Mouse (Mus musculus) cerebellum, postnatal 25 days (tissue): ENCODE results near the gene Lair1.
"Not testable (repeated sequence)": the region's sequence is repeated elsewhere in the genome, so short reads cannot be mapped to it uniquely, and the experiment has no call there.

ENCODE experiments used
- DNase-seq, 2 experiments: peaks; one replicate each; pipeline ENCODE4 v3.0.0; 2021; ENCODE audit warnings: mixed read lengths in 2 of 2

Gene Lair1

GRCm38 (mm10) chr7:4063013-4063412, at the start of gene Lair1:
Lair1 (minus strand) TSS chr7:4063204.
- DNase-seq: no peak

- DNase-seq: no peak
Observed at GRCm38 (mm10) chr7:4111766-4112165, 48.8 kb upstream of the Lair1 start.

GRCm38 (mm10) chr7:4103411-4103810, 40.4 kb upstream of the Lair1 start:
- peak; percentile 20 to 55 for DNase-seq

- DNase-seq: no peak
Observed at GRCm38 (mm10) chr7:4101144-4101543, 38.1 kb upstream of the Lair1 start.

- no peak for DNase-seq
Observed at GRCm38 (mm10) chr7:4098832-4099231, 35.8 kb upstream of the Lair1 start.

GRCm38 (mm10) chr7:4098301-4098700, 35.3 kb upstream of the Lair1 start:
- DNase-seq: no peak

- no peak for DNase-seq
Observed at GRCm38 (mm10) chr7:4091170-4091569, 28.2 kb upstream of the Lair1 start.

- DNase-seq: no peak
Observed at GRCm38 (mm10) chr7:4088679-4089078, 25.7 kb upstream of the Lair1 start.

- DNase-seq: no peak
Observed at GRCm38 (mm10) chr7:4087896-4088480, 25.0 kb upstream of the Lair1 start.

- DNase-seq: no peak
Observed at GRCm38 (mm10) chr7:4087238-4087895, 24.4 kb upstream of the Lair1 start.

- DNase-seq: no peak
Observed at GRCm38 (mm10) chr7:4085562-4085961, 22.6 kb upstream of the Lair1 start.

GRCm38 (mm10) chr7:4084161-4084560, 21.2 kb upstream of the Lair1 start:
- DNase-seq: no peak

GRCm38 (mm10) chr7:4082804-4083203, 19.8 kb upstream of the Lair1 start:
- DNase-seq: no peak

- no peak for DNase-seq
Observed at GRCm38 (mm10) chr7:4081706-4082105, 18.7 kb upstream of the Lair1 start.

- no peak for DNase-seq
Observed at GRCm38 (mm10) chr7:4080552-4080951, 17.5 kb upstream of the Lair1 start.

- DNase-seq: no peak
Observed at GRCm38 (mm10) chr7:4079511-4079910, 16.5 kb upstream of the Lair1 start.

GRCm38 (mm10) chr7:4073144-4073543, 10.1 kb upstream of the Lair1 start:
- no peak for DNase-seq

GRCm38 (mm10) chr7:4071066-4071465, 8.1 kb upstream of the Lair1 start:
- DNase-seq: no peak

- no peak for DNase-seq
Observed at GRCm38 (mm10) chr7:4063714-4064425, 866 bp upstream of the Lair1 start.

- DNase-seq: not testable (repeated sequence)
Observed at GRCm38 (mm10) chr7:4060602-4061188, 2.3 kb downstream of the Lair1 start.

- no peak for DNase-seq
Observed at GRCm38 (mm10) chr7:4026794-4027421, 36.1 kb downstream of the Lair1 start.

GRCm38 (mm10) chr7:4004636-4005035, 58.4 kb downstream of the Lair1 start:
- not testable (repeated sequence) for DNase-seq

- not testable (repeated sequence) for DNase-seq
Observed at GRCm38 (mm10) chr7:4003996-4004395, 59.0 kb downstream of the Lair1 start.
